In the genomic region with DNA sequence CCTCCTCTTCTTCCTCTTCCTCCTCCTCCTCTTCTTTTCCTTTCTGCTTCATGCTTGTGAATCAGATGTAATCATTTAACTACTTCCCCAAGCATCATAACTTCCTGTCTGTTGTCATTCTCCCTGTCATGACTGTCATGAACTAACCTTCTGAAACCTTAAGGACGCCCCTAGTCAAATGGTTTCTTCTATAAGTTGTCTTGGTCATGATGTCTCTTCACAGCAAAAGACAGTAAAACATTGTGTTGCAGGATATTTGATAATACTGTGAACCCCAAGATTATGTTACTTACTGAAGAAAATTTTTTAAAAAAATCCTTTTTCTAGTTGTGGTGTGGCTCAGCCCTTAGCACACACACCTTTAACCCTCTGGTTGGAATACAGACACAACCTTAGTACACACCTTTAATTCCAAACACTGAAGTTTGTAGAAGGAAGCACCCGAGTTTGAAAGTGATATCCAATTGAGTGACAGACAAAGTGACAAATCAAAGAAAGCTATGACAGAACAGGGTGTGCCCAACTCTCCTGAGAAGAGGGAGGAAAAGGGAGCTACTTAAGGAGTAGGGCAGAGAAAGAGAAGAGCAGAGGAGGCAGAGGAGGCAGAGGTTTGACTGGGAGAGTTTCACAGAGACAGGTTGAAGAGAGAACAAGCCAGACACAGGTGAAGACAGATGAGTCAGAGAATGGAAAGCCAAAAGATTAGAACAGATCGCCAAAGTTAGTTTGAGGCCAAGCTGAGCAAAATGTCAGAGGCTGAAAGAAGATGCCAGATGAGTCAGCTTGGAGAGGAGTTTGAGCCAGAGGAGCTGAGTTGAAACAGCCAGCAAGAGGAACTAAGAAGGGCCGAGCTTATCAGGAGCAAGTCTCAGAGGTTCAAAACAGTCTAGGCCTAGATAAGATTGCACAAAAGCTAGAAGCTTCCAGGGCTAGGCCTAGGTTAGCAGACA, we compare ENCODE assay signal across 14 mouse cellular contexts. TPM values are rescaled to one million over a fixed set of nuclear protein-coding genes. Genes with fewer than 3 reads are reported as not detected.
DNase-seq lines count a peak whose midpoint lies in the region; ATAC-seq lines count a peak whose summit lies in the region.
"Had no signal": no experiment of that assay in that cellular context is flagged by ENCODE, and none has a peak within 500 bp of the region (broad histone marks: within the 10 kb centered on the region; RNA-seq: fewer than 3 reads in every experiment).

No protein-coding gene starts in this region.

- 0 out of 2 replicates have a peak, but pooled peaks have one; percentile 17 for ATAC-seq in granulocyte monocyte progenitor cell, adult 5-6 weeks (replicated peaks; ENCODE audit: poor library complexity, severe bottlenecking)
- ATAC-seq: Patski had no signal

- DNase-seq in adrenal gland, adult (ENCODE audit: inconsistent age in 2 of 2, low spot score in 1 of 2), result peak; percentile 60 to 75
- no peak for DNase-seq in adrenal gland, adult 18-20 months (ENCODE audit: low spot score in 2 of 2)
- peak; percentile 17 for DNase-seq in ES-CJ7 (ENCODE audit: low read depth, low spot score)
- peak; percentile 10 for DNase-seq in heart, postnatal 25 days (ENCODE audit: low spot score)
- no peak for DNase-seq in thymus, postnatal 4 days
- DNase-seq in kidney, adult 11 months, result no peak
- no peak for DNase-seq in kidney, adult 18-20 months
- DNase-seq: cerebellum, adult 11 months; kidney, adult 9 months; right cerebral cortex, postnatal 14 days; thymus, adult 2 months had no signal

- intact Hi-C loops in heart, postnatal 25 days (cut with DNase I), result no loop called here

RNA-seq across cellular contexts. Expression of a gene that starts 4.9 kb away (rescaled TPM):
- total RNA-seq in adrenal gland, adult 18-20 months (2021), result under 1 TPM in 1 of 2 experiments, not detected in 1; 0.51 TPM
- not detected in 2 replicates for total RNA-seq in granulocyte monocyte progenitor cell, adult 5-6 weeks (2014; fragmentation: Nextera tagmentation)
- not detected in 2 replicates for total RNA-seq in granulocyte monocyte progenitor cell, adult 5-6 weeks (2017)
- not detected for total RNA-seq in heart, postnatal 25 days (2021)
- total RNA-seq: layer of hippocampus, postnatal 14 days had no signal

RNA-seq across cellular contexts. Expression of a gene that starts 27.2 kb away (rescaled TPM):
- total RNA-seq in adrenal gland, adult 18-20 months (2021), result 10 to 100 TPM; 24.6 to 55.6 TPM
- total RNA-seq in granulocyte monocyte progenitor cell, adult 5-6 weeks (2014; fragmentation: Nextera tagmentation), result 7.6 and 8.3 TPM in 2 replicates
- total RNA-seq in granulocyte monocyte progenitor cell, adult 5-6 weeks (2017), result 2.0 and 3.2 TPM in 2 replicates
- total RNA-seq in heart, postnatal 25 days (2021), result 1 to 10 TPM; 2.4 to 2.8 TPM

Comparison
In these comparisons a context has a peak if more than half of its experiments do, and no peak if none do; other contexts are left out.
1. DNase-seq: peak in adrenal gland, adult (2 of 2), ES-CJ7 (single experiment) and heart, postnatal 25 days (single experiment); none in adrenal gland, adult 18-20 months (0 of 2), thymus, postnatal 4 days (single experiment), kidney, adult 11 months (single experiment) and kidney, adult 18-20 months (single experiment).